Mouse (Mus musculus) urinary bladder, adult 2 months (tissue): Measurements from ENCODE around the gene Nek8. TPM values are rescaled to one million over a fixed set of nuclear protein-coding genes. Genes with fewer than 3 reads are reported as not detected.
"Not testable (repeated sequence)": the region's sequence is repeated elsewhere in the genome, so short reads cannot be mapped to it uniquely, and the experiment has no call there.

Source experiments
- DNase-seq: peaks from one replicate; pipeline ENCODE4 v3.0.0; 2022; ENCODE audit warnings: low spot score
- polyA plus RNA-seq: library from polyadenylated mRNA; depleted of rRNA; stranded (reverse); fragments of >200 nt; gene quantifications from 2 replicates; pipeline ENCODE4 v1.2.3, GENCODE M21; 2012; rRNA removed

Gene Nek8
- polyA plus RNA-seq: 14.4 and 19.7 TPM in 2 replicates

DNA sequence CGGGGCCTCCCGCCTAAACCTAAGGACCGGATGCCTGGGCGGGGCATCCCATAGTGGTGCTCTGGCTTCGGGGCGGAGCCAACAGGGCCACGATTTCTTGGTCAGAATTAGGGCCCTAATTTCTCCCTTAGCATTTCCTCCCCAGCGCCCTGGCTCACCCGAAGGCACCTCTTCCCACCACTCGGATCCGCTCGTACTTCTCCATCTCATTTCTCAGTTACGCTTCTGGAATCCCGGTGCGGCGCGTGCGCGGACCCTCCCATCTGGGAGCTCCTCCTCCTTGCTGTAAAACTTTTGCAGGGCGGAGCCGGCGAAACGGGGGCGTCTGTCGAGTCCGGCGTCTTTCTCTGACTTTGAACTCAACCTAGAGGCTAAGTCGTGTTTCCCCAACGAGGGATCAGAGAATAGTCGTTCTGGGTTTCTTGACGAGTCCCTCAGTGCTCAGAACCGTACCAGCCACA lies at the start of gene Nek8, which contains the start of gene Tlcd1:
Gene Nek8, minus strand, starts transcription at position 274 of the 461 bp plus-strand sequence.
Gene Tlcd1, plus strand, starts transcription at position 310 of the 461 bp plus-strand sequence.
- peak; percentile 82 for DNase-seq

DNA sequence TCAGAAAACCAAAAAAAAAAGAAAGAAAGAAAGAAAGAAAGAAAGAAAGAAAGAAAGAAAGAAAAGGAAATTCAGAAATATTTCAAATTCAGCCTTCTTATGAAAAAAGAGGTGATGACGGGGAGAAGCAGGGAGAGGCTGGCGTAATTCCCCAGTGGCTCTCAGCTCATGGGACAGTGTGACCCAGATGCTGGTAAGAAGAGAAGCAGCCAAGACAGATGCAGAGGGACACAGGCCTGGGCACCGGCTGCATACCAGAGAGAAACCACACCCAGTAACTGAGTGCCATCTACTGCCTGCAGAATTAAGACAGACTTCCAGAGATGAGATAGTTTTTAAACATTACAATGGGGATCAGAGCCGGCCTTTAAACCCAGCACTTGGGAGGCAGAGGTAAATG lies 47.1 kb upstream of the Nek8 start:
- DNase-seq: no peak

GRCm38 (mm10) chr11:78215709-78216317 lies 39.3 kb upstream of the Nek8 start:
- DNase-seq: no peak

DNA sequence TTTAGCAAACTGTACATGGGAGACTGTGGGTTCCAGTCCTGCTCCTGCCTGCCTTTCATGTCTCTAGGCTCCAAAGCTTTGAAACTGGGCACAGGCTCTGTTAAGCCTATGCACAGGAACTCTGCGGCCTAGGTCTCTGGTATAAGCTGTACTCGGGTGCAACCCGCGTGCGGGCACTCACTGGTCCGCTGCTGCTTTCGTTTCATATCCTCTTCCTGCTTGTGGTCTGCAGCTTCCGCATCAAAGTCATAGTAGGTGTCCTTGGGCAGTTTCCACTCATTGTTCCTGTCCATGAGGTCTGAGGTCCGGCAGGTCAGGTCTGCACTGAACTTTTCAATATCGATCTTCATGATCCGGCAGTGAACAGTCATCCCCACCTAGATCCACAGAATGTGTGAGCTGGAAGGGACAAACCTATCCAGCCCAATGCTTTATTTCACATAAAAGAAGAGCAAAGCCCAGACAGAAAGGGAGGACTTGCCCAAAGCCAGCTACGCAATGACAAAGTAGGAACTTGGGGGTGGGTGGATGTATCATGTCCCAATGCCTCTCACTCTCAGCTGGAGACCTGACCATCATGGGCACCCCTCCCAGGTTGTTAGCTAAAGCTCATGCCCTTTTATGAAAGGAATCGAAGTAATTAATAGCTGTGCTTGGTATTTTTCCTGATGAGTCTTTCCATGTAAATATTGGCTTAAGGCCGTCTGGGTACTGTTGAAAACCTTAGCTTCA lies 36.8 kb upstream of the Nek8 start:
- no peak for DNase-seq

GRCm38 (mm10) chr11:78211513-78211912 lies 35.0 kb upstream of the Nek8 start:
- no peak for DNase-seq

- no peak for DNase-seq
Observed at GRCm38 (mm10) chr11:78210615-78211014, 34.1 kb upstream of the Nek8 start.

DNA sequence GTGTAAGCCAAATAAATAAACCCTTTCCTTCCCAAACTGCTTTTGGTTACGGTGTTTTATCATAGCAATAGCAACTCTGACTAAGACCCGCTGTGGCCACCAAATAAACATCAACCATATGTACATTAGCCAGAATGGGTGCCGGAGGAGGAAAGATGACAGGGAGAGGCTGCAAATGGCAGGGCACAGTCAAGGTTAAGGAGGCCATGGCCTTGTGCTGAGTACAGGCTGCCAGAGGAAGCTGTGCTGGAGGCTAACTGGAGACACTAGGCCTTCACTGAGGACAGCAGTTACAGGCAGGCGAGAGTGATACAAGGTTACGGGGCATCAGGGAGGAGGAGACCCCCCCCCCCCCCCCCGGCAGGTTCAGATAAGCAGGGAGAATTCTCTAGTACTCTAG lies 33.4 kb upstream of the Nek8 start:
- DNase-seq: no peak

DNA sequence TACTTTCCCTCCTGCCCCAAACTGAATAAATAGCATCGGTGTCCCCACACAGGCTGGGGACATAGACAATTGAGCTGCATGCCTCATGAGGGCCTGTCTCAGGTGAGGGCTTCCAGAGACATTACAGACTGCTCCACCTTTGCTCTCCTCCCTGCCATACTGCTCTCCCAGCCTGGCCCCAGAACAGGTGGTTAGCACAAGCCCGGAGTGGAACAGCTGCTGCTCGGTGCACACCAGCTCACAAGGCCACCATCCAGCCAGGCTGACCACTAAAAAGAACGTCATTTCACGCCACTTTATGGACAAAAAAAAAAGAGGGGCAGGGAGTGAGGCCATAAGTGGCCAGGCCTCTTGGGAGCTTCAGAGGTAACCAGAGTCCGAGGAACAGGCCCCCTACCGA lies 30.7 kb upstream of the Nek8 start:
- no peak for DNase-seq

GRCm38 (mm10) chr11:78205361-78206206 lies 29.1 kb upstream of the Nek8 start:
- DNase-seq: no peak

- DNase-seq: no peak
Observed at GRCm38 (mm10) chr11:78204287-78204686, 27.8 kb upstream of the Nek8 start.

GRCm38 (mm10) chr11:78202372-78202771 lies 25.9 kb upstream of the Nek8 start:
- no peak for DNase-seq

DNA sequence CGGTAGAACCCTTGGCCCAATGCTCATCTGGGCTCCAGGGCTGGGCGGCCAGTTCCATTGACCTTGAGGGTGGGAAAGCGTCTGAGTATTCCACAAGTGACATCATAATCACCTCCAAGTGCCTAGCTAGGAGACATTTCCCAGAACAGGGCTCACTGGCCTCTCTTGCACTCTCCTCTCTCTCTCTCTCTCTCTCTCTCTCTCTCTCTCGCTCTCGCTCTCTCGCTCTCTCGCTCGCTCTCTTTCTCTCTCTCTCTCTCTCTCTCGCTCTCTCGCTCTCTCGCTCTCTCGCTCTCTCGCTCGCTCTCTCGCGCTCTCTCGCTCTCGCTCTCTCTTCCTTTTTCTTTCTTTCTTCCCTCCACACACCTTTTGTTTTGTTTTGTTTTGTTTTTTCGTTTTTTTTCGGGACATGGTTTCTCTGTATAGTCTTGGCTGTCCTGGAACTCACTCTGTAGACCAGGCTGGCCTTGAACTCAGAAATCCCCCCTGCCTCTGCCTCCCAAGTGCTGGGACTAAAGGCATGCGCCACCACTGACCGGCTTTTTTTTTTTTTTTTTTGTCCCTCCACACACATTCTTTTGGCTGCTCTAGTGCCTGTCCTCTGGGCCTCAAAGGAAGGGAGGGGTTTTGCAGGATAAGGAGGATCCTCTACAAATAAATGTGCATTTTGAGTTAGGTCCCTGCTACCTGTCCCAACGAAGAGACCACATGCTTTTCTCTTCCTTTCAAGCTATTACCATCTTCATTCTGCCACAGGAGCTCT lies 18.8 kb upstream of the Nek8 start:
- no peak for DNase-seq

DNA sequence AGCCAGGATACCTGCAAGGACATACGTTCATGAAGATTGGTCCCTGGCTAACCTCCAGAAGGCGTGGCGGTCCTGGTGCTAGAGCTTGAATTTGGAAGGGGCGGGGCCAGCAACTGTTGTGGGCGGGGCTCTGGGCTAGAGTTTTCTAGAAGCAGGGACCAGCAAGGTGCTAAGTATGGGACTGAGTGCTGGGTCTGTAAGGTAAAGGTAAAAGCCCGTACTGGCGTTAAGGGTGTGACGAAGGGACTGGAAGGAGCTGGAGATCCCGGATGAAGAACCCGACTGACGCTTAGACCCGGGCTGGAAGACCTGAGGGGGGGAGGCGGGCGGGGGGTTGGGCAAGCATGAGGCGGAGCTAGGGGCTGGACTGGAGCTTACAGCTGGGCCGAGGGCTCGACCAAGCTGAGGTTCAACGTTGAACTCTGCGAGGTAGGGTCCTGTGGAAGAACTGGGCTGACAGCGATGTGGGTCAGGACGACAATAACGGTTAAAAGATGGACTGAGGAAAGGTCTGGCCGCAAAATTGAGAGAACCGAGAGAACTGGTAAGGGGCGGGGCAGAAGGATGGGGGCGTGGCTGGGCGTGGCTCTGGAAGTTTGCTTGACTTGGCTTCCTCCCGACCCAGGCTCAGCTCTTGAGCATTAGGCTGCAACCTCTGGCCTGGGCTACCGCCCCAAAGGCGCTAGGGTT lies 18.1 kb upstream of the Nek8 start:
- peak; percentile 54 for DNase-seq

- no peak for DNase-seq
Observed at GRCm38 (mm10) chr11:78193113-78193512, 16.6 kb upstream of the Nek8 start, which contains the start of gene Proca1. TSS of gene Proca1 (plus strand) at chr11:78193392.

DNA sequence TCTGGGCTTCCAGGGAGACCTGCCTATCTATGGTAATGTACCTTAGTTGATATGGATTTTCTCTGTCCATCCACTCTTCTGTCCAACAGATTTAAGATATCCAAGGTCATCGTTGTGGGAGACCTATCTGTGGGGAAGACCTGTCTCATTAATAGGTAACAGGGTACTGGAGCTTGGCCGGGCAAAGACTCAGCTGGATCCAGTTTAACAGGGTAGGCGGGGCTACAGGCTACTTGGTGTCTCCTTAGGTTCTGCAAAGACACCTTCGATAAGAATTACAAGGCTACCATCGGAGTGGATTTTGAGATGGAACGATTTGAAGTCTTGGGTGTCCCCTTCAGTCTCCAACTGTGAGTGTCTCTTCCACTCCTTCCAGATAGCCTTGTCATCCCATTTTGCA lies 13.6 kb upstream of the Nek8 start:
- DNase-seq: no peak

GRCm38 (mm10) chr11:78189234-78190040 lies 13.0 kb upstream of the Nek8 start:
- no peak for DNase-seq

GRCm38 (mm10) chr11:78188331-78189233 lies 12.1 kb upstream of the Nek8 start, which contains the start of gene Rab34:
TSS of gene Rab34 (plus strand) at chr11:78188430.
- DNase-seq: peak; percentile 59

- not testable (repeated sequence) for DNase-seq
Observed at GRCm38 (mm10) chr11:78184702-78185101, 8.2 kb upstream of the Nek8 start.
